In the genomic region with DNA sequence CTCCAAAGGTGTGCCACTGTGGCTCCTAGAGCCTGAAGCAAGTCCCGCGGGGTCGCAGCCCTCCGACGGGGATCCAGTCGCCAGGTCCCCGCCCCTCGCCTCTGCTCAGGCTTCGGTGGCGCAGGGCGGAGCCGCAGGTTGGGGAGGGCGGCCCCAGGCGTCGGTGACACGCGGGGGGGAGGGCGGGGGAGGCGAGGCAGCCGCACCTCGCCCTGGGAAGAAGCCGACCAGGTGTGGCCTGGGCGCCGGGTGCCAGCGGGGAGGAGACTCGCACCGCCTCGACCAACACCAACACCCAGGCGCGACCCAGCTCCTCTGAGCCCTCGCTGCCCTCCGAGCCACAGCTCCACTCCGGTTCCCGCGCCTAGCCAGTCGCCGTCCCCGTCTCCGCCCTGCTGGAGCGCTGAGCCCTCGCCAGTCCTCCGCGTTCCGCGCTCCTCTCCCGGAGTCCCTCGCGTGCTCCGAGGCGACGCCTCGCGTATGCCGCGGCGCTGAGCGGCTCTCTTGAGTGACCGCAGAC, we compare ENCODE assay signal across 7 mouse cellular contexts. TPM values are rescaled to one million over a fixed set of nuclear protein-coding genes. Genes with fewer than 3 reads are reported as not detected.
DNase-seq lines count a peak whose midpoint lies in the region; ATAC-seq and TF ChIP-seq lines count a peak whose summit lies in the region.

A gene (plus strand): TSS at position 226 of the 520 bp plus-strand sequence.

- H3K27me3 ChIP-seq in forebrain, embryonic 10.5 days (ENCODE audit: poor library complexity, severe bottlenecking): peaks cover 96% of the 10 kb centered on the region
- H3K27me3 ChIP-seq in small intestine, adult 2 months (ENCODE audit: control insufficient read depth, insufficient read depth, low read length): 0 out of 2 replicates have a peak, but pooled peaks cover 6% of the 10 kb centered on the region

- peak within 1 kb of the TSS; percentile 56 for H3K4me3 ChIP-seq in forebrain, embryonic 10.5 days
- peak within 1 kb of the TSS; percentile 98 for H3K4me3 ChIP-seq in small intestine, adult 2 months (ENCODE audit: low read depth, low read length)

- H3K9me3 ChIP-seq in forebrain, embryonic 10.5 days: no peaks in the 10 kb centered on the region

- no peaks in the 10 kb centered on the region for H3K36me3 ChIP-seq in forebrain, embryonic 10.5 days (replicated peaks)
- H3K36me3 ChIP-seq in small intestine, adult 2 months (ENCODE audit: control insufficient read depth, insufficient read depth, low read length): no peaks in the 10 kb centered on the region

- ATAC-seq in megakaryocyte-erythroid progenitor cell, adult 5-6 weeks (replicated peaks; ENCODE audit: low FRiP score, low TSS enrichment, poor library complexity, severe bottlenecking): peak; percentile 43; the same call in 1 of the 2 replicates

- peak; percentile 30 for DNase-seq in CD4-positive helper T cell, adult 2 months (ENCODE audit: low read depth, low spot score)
- peak; percentile 4 for DNase-seq in T-cell, adult 2 months (ENCODE audit: low spot score)
- DNase-seq in forebrain, embryonic 10.5 days (ENCODE audit: extremely low spot score, low spot score): peak; percentile 38
- peak; percentile 59 to 67 for DNase-seq in heart, postnatal 36 days
- no peak for DNase-seq in large intestine, adult 2 months (ENCODE audit: low read depth, low spot score)

- peaks cover 41% of the 10 kb centered on the region for H3K4me1 ChIP-seq in forebrain, embryonic 10.5 days
- peaks cover 4% of the 10 kb centered on the region; the same call in 1 of the 2 replicates for H3K4me1 ChIP-seq in small intestine, adult 2 months (ENCODE audit: control insufficient read depth, insufficient read depth, insufficient read length, low read length)

- WGBS in forebrain, embryonic 10.5 days: 1% methylated on average over 48 of the region's 58 CpGs
- 1% methylated on average over 58 of the region's 58 CpGs for WGBS in large intestine, adult 2 months
- under 1% methylated on average over 58 of the region's 58 CpGs for WGBS in small intestine, adult 2 months

- TF ChIP-seq POLR2A in small intestine, adult 2 months (IDR thresholded peaks at IDR 0.05; ENCODE audit: low read depth, low read length): peak; percentile 85

- H3K27ac ChIP-seq in forebrain, embryonic 10.5 days: peak within 1 kb of the TSS; percentile 67; the same call in 1 of the 2 replicates
- peak within 1 kb of the TSS; percentile 98 for H3K27ac ChIP-seq in small intestine, adult 2 months (ENCODE audit: insufficient read depth, low read depth, low read length)

- TF ChIP-seq CTCF in small intestine, adult 2 months (IDR thresholded peaks at IDR 0.05; ENCODE audit: extremely low read depth, insufficient read length, insufficient replicate concordance, low read depth, low read length): no peak

- intact Hi-C loops in heart, postnatal 36 days (cut with DNase I): loop anchor here (2.0 to 5.0 kb wide), 2 partner anchors 14 to 79 kb away; no protein-coding TSS in a partner anchor

RNA-seq across cellular contexts. Expression of the gene that starts here (rescaled TPM):
- polyA plus RNA-seq in forebrain, embryonic 10.5 days (2016; fragmentation: Nextera tagmentation; extraction: Ambion mirVana): 0.92 and 1.2 TPM in 2 replicates
- 100 to 1,000 TPM; 529 TPM for total RNA-seq in heart, postnatal 36 days (2021)
- polyA plus RNA-seq in large intestine, adult 2 months (2012; rRNA removed): 26.1 and 47.3 TPM in 2 replicates
- not detected in 2 replicates for total RNA-seq in megakaryocyte-erythroid progenitor cell, adult 5-6 weeks (2014; fragmentation: Nextera tagmentation)
- not detected in 2 replicates for total RNA-seq in megakaryocyte-erythroid progenitor cell, adult 5-6 weeks (2017)
- 11.1 and 43.0 TPM in 2 replicates for polyA plus RNA-seq in small intestine, adult 2 months (2012; rRNA removed)

Comparison
In these comparisons a context has a peak if more than half of its experiments do, and no peak if none do; other contexts are left out.
1. RNA of the gene that starts here (total RNA-seq): 529 TPM in heart, postnatal 36 days; not detected in megakaryocyte-erythroid progenitor cell, adult 5-6 weeks; every median in the first group is over 100 times any median in the second.
2. Peak in ATAC-seq in megakaryocyte-erythroid progenitor cell, adult 5-6 weeks; RNA of the gene not detected or under 1 TPM.